10 mouse cellular contexts compared by ENCODE assay signal in genomic region chr11:84765125-84765524, GRCm38 (mm10). TPM values are rescaled to one million over a fixed set of nuclear protein-coding genes. Genes with fewer than 3 reads are reported as not detected.
DNase-seq lines count a peak whose midpoint lies in the region; ATAC-seq lines count a peak whose summit lies in the region.
"Had no signal": no experiment of that assay in that cellular context is flagged by ENCODE, and none has a peak within 500 bp of the region (broad histone marks: within the 10 kb centered on the region; RNA-seq: fewer than 3 reads in every experiment).

No protein-coding gene starts in this region.

- no peak for ATAC-seq in kidney, embryonic 14.5 days (ENCODE audit: low FRiP score, low TSS enrichment)
- ATAC-seq in hindbrain, embryonic 11.5 days (ENCODE audit: low FRiP score): no peak
- no peak for ATAC-seq in neural tube, embryonic 13.5 days (ENCODE audit: low read depth)
- ATAC-seq in forebrain, embryonic 15.5 days (replicated peaks): no peak
- ATAC-seq in megakaryocyte, adult 5-6 weeks (ENCODE audit: poor library complexity, severe bottlenecking): no peak

- H3K4me3 ChIP-seq in kidney, embryonic 14.5 days (ENCODE audit: low read length): no peak overlapping the region
- peak overlapping the region; percentile 46 for H3K4me3 ChIP-seq in heart, embryonic 10.5 days
- no peak overlapping the region for H3K4me3 ChIP-seq in hindbrain, embryonic 11.5 days (ENCODE audit: low read depth, low read length)
- H3K4me3 ChIP-seq in neural tube, embryonic 13.5 days: no peak overlapping the region
- no peak overlapping the region for H3K4me3 ChIP-seq in forebrain, embryonic 15.5 days
- H3K4me3 ChIP-seq: heart, adult 2 months; lung, embryonic 15.5 days; myocyte had no signal

- peaks cover 21% of the 10 kb centered on the region; the same call in 1 of the 2 replicates for H3K4me1 ChIP-seq in kidney, embryonic 14.5 days (ENCODE audit: control insufficient read depth, insufficient read depth, low read length)
- H3K4me1 ChIP-seq in heart, embryonic 10.5 days: peaks cover 46% of the 10 kb centered on the region
- H3K4me1 ChIP-seq in hindbrain, embryonic 11.5 days (replicated peaks; ENCODE audit: control insufficient read depth, insufficient read depth, low read length): peaks cover 12% of the 10 kb centered on the region
- peaks cover 65% of the 10 kb centered on the region for H3K4me1 ChIP-seq in neural tube, embryonic 13.5 days (replicated peaks)
- peaks cover 30% of the 10 kb centered on the region for H3K4me1 ChIP-seq in forebrain, embryonic 15.5 days

- no peak for DNase-seq in kidney, postnatal 25 days
- DNase-seq in heart, embryonic 10.5 days (ENCODE audit: low spot score): no peak
- DNase-seq in hindbrain, embryonic 11.5 days (ENCODE audit: low spot score): no peak

- H3K27me3 ChIP-seq in kidney, embryonic 14.5 days (ENCODE audit: control insufficient read depth, insufficient read depth, low read length): no peaks in the 10 kb centered on the region; the same call in 1 of the 2 replicates
- H3K27me3 ChIP-seq in heart, embryonic 10.5 days (ENCODE audit: insufficient read depth, poor library complexity, severe bottlenecking): peaks cover 66% of the 10 kb centered on the region
- peaks cover 5% of the 10 kb centered on the region; the same call in 1 of the 2 replicates for H3K27me3 ChIP-seq in hindbrain, embryonic 11.5 days (ENCODE audit: control insufficient read depth, insufficient read depth, low read length)
- peaks cover 16% of the 10 kb centered on the region for H3K27me3 ChIP-seq in neural tube, embryonic 13.5 days
- H3K27me3 ChIP-seq in forebrain, embryonic 15.5 days: peaks cover 65% of the 10 kb centered on the region

- H3K4me2 ChIP-seq in kidney, embryonic 14.5 days (replicated peaks; ENCODE audit: low read depth, low read length): peak overlapping the region; percentile 37; the same call in 1 of the 2 replicates
- H3K4me2 ChIP-seq in hindbrain, embryonic 11.5 days (replicated peaks; ENCODE audit: low read depth, low read length): no peak overlapping the region
- peak overlapping the region; percentile 46; the same call in 1 of the 2 replicates for H3K4me2 ChIP-seq in neural tube, embryonic 13.5 days
- no peak overlapping the region for H3K4me2 ChIP-seq in forebrain, embryonic 15.5 days (replicated peaks)

- no peaks in the 10 kb centered on the region for H3K9me3 ChIP-seq in kidney, embryonic 14.5 days (ENCODE audit: control insufficient read depth, low read length)
- no peaks in the 10 kb centered on the region for H3K9me3 ChIP-seq in heart, embryonic 10.5 days
- H3K9me3 ChIP-seq in hindbrain, embryonic 11.5 days (ENCODE audit: control insufficient read depth, low read length): no peaks in the 10 kb centered on the region
- no peaks in the 10 kb centered on the region for H3K9me3 ChIP-seq in neural tube, embryonic 13.5 days
- no peaks in the 10 kb centered on the region for H3K9me3 ChIP-seq in forebrain, embryonic 15.5 days
- H3K9me3 ChIP-seq: lung, embryonic 15.5 days had no signal

- no peak overlapping the region for H3K9ac ChIP-seq in kidney, embryonic 14.5 days (ENCODE audit: low read depth, low read length)
- no peak overlapping the region for H3K9ac ChIP-seq in hindbrain, embryonic 11.5 days (ENCODE audit: low read depth, low read length)
- H3K9ac ChIP-seq in neural tube, embryonic 13.5 days: peak overlapping the region; percentile 45; the same call in 1 of the 2 replicates
- no peak overlapping the region for H3K9ac ChIP-seq in forebrain, embryonic 15.5 days (replicated peaks)
- H3K9ac ChIP-seq: lung, embryonic 15.5 days had no signal

- H3K36me3 ChIP-seq in kidney, embryonic 14.5 days (ENCODE audit: control insufficient read depth, insufficient read depth, low read length): no peaks in the 10 kb centered on the region
- no peaks in the 10 kb centered on the region for H3K36me3 ChIP-seq in heart, embryonic 10.5 days
- H3K36me3 ChIP-seq in hindbrain, embryonic 11.5 days (ENCODE audit: control insufficient read depth, insufficient read depth, low read length): no peaks in the 10 kb centered on the region
- H3K36me3 ChIP-seq in neural tube, embryonic 13.5 days: no peaks in the 10 kb centered on the region
- H3K36me3 ChIP-seq in forebrain, embryonic 15.5 days: no peaks in the 10 kb centered on the region
- H3K36me3 ChIP-seq: lung, embryonic 15.5 days had no signal

- 9% methylated on average over 5 of the region's 5 CpGs for WGBS in kidney, embryonic 14.5 days
- 8% methylated on average over 5 of the region's 5 CpGs for WGBS in heart, embryonic 10.5 days
- WGBS in hindbrain, embryonic 11.5 days: 20% methylated on average over 5 of the region's 5 CpGs
- 19% methylated on average over 5 of the region's 5 CpGs for WGBS in neural tube, embryonic 13.5 days
- WGBS in forebrain, embryonic 15.5 days: 31% methylated on average over 5 of the region's 5 CpGs

- no peak overlapping the region for H3K27ac ChIP-seq in kidney, embryonic 14.5 days (ENCODE audit: low read depth, low read length)
- peak overlapping the region; percentile 80 for H3K27ac ChIP-seq in heart, embryonic 10.5 days
- H3K27ac ChIP-seq in hindbrain, embryonic 11.5 days (ENCODE audit: low read depth, low read length): peak overlapping the region; percentile 59
- H3K27ac ChIP-seq in neural tube, embryonic 13.5 days (replicated peaks): peak overlapping the region; percentile 78
- no peak overlapping the region for H3K27ac ChIP-seq in forebrain, embryonic 15.5 days (replicated peaks)
- H3K27ac ChIP-seq: heart, adult 2 months; lung, embryonic 15.5 days had no signal

RNA-seq across cellular contexts. Expression of gene Mrm1, which starts 54.2 kb away (rescaled TPM):
- polyA plus RNA-seq in kidney, embryonic 14.5 days (2014; fragmentation: Nextera tagmentation; extraction: Ambion mirVana): 8.4 and 12.6 TPM in 2 replicates
- 12.7 and 15.7 TPM in 2 replicates for polyA plus RNA-seq in heart, embryonic 10.5 days (2016; fragmentation: Nextera tagmentation; extraction: Ambion mirVana)
- 11.2 and 13.3 TPM in 2 replicates for polyA plus RNA-seq in hindbrain, embryonic 11.5 days (2014; fragmentation: Nextera tagmentation; extraction: Ambion mirVana)
- polyA plus RNA-seq in neural tube, embryonic 13.5 days (2015; fragmentation: Nextera tagmentation; extraction: Ambion mirVana): 8.7 and 10.5 TPM in 2 replicates
- polyA plus RNA-seq in forebrain, embryonic 15.5 days (2015; fragmentation: Nextera tagmentation; extraction: Ambion mirVana): 12.3 and 14.3 TPM in 2 replicates
- 2.5 and 6.6 TPM in 2 replicates for total RNA-seq in megakaryocyte, adult 5-6 weeks (2015)
- total RNA-seq in megakaryocyte, adult 5-6 weeks (2017): 4.2 and 5.8 TPM in 2 replicates

Comparison
In these comparisons a context has a peak if more than half of its experiments do, and no peak if none do; other contexts are left out.
1. H3K27ac ChIP-seq: peak in heart, embryonic 10.5 days (single experiment), hindbrain, embryonic 11.5 days (single experiment) and neural tube, embryonic 13.5 days (single experiment); none in kidney, embryonic 14.5 days (single experiment) and forebrain, embryonic 15.5 days (single experiment).
2. H3K4me2 ChIP-seq: peak in kidney, embryonic 14.5 days (single experiment) and neural tube, embryonic 13.5 days (single experiment); none in hindbrain, embryonic 11.5 days (single experiment) and forebrain, embryonic 15.5 days (single experiment).